Mouse (Mus musculus) gonadal fat pad, adult 2 months (tissue): ENCODE measurements around the gene Apol7b. TPM values are rescaled to one million over a fixed set of nuclear protein-coding genes. Genes with fewer than 3 reads are reported as not detected.

Experiments used
- DNase-seq: peaks from one replicate; pipeline ENCODE4 v3.0.0-alpha.2; 2012; ENCODE audit warnings: low read depth
- polyA plus RNA-seq: library from polyadenylated mRNA; depleted of rRNA; stranded (reverse); fragments of >200 nt; gene quantifications from 2 replicates; pipeline ENCODE4 v1.2.3, GENCODE M21; 2012; rRNA removed

Gene Apol7b
- polyA plus RNA-seq, 1 experiment: 0.04 TPM

DNA sequence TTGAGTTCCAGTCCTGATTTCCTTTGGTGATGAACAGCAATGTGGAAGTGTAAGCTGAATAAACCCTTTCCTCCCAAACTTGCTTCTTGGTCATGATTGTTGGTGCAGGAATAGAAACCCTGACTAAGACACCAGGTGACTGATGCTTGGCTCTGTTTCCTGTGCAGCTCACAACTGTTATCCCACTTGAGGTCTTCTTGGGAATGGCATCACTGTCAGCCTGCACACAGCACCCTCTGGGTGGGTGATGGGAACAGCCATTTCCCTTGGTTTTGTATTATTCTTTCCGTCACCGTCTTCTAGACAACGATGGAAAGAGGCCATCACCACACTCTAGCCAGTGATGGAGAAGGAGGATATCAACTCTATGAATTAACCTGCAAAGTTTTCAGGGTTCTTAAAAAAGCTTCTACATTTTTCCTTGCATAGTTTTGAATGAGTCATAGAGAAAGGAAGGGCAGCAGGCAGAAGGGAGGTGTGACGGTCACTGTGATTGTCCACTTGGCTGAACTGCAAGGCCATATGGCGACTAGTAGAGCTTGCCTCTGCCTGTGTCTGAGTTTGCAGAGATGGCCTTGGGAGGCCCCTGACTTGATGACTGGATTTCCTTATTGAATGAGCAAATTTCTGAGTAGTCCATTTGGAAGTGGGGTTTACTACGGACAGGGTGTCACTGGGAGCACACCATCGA, 62.8 kb downstream of the Apol7b start:
- DNase-seq: no peak

DNA sequence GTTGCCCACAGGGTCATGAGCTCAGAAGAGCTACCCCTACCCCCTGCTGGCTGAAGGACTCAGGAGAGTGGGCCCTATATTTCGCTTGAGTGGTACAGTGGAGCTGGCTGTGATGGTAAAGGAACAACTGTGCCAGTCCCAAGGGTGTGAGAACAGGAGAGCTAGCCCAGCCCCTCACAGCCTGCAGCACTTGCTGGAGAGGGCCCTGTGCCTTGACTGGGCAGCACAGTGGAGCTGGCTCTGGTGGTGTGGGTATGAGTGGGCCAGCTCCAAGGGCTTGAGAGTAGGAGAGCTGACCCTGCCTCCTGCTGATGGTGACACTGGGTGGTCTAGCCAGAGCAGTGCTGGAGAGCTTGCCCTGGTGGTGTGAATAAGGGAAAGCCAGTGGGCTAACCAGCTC, 64.4 kb downstream of the Apol7b start:
- no peak for DNase-seq

GRCm38 (mm10) chr15:77382271-77382850, 64.9 kb downstream of the Apol7b start:
- DNase-seq: no peak

DNA sequence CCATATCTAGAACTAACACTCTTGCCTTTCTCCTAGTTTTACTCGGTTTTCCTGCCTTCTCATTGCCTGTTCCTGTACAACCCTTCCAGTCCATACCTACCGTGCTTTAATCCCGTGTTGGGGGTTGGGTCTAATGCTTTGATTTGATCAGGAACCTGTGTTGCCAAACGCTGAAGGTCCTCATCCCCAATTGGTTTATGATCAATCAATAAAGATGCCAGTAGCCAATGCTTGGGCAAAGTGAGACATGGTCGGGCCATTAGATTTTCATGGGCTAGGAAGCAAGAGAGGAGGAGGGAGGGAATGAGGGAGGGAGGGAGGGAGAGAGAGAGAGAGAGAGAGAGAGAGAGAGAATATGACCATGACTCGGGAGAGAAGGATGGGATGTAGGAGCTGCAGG, 65.8 kb downstream of the Apol7b start:
- no peak for DNase-seq

GRCm38 (mm10) chr15:77379921-77380320, 67.4 kb downstream of the Apol7b start:
- no peak for DNase-seq

DNA sequence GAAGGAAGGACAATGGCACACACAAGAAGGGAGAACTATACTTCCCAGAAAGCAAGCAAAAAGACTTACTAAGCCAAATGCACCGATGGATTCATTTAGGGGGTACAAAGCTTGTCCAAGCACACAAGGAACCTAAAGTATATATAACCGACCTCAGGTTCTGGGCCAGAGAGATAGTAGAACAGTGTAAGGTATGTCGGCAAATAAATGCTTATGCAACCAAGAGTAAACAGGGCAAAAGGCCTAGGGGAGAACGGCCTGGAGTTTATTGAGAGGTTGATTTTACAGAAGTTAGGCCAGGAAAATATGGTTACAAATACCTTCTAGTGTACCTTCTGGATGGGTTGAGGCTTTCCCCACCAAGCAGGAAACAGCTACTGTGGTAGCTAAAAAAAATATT, 69.9 kb downstream of the Apol7b start:
- no peak for DNase-seq

GRCm38 (mm10) chr15:77376920-77377319, 70.4 kb downstream of the Apol7b start:
- DNase-seq: no peak

Other genes starting within 250 kb of the Apol7b start
- 40.5 and 41.8 TPM in 2 replicates for gene Rbfox2, start 140.5 kb downstream of the Apol7b start, polyA plus RNA-seq
- gene Apol7a, start 48.4 kb downstream of the Apol7b start, polyA plus RNA-seq: 0.32 and 0.38 TPM in 2 replicates
- 1.0 and 1.4 TPM in 2 replicates for gene Apol9a, start 36.4 kb downstream of the Apol7b start, polyA plus RNA-seq
- gene Apol10a, start 29.6 kb upstream of the Apol7b start, polyA plus RNA-seq: not detected in 2 replicates
- gene Apol11a, start 60.8 kb upstream of the Apol7b start, polyA plus RNA-seq: not detected in 2 replicates
- 0.18 and 0.23 TPM in 2 replicates for gene Apol7c, start 85.8 kb upstream of the Apol7b start, polyA plus RNA-seq
- gene 1700025B11Rik, start 114.4 kb upstream of the Apol7b start, polyA plus RNA-seq: 0.26 TPM in 1 of 2 replicates, not detected in the other
- gene Apol10b, start 148.6 kb upstream of the Apol7b start, polyA plus RNA-seq: 1.1 and 1.4 TPM in 2 replicates
- 0.32 TPM in 1 of 2 replicates, not detected in the other for gene Gm36245, start 151.8 kb upstream of the Apol7b start, polyA plus RNA-seq
- gene Apol11b, start 195.8 kb upstream of the Apol7b start, polyA plus RNA-seq: 0.37 TPM in 1 of 2 replicates, not detected in the other